Mouse (Mus musculus) cerebellum, postnatal 14 days (tissue): ENCODE results near the gene Galnt11.

ENCODE experiments used
- DNase-seq, 2 experiments: peaks; one replicate each; pipeline ENCODE4 v3.0.0; 2021; ENCODE audit warnings: mixed read lengths in 2 of 2

Galnt11 gene

GRCm38 (mm10) chr5:25254491-25254890 lies 32.8 kb downstream of the Galnt11 start:
- DNase-seq, result no peak

- no peak for DNase-seq
Measured at GRCm38 (mm10) chr5:25256686-25257085, 35.0 kb downstream of the Galnt11 start.

- DNase-seq, result no peak
Measured at GRCm38 (mm10) chr5:25261452-25261851, 39.7 kb downstream of the Galnt11 start.

GRCm38 (mm10) chr5:25262266-25262665 lies 40.6 kb downstream of the Galnt11 start:
- no peak for DNase-seq

GRCm38 (mm10) chr5:25268258-25268888 lies 46.7 kb downstream of the Galnt11 start:
- no peak for DNase-seq

GRCm38 (mm10) chr5:25275629-25276028 lies 53.9 kb downstream of the Galnt11 start:
- DNase-seq, result no peak

- DNase-seq, result no peak
Measured at GRCm38 (mm10) chr5:25276365-25276764, 54.7 kb downstream of the Galnt11 start.

- DNase-seq, result no peak
Measured at GRCm38 (mm10) chr5:25283988-25284387, 62.3 kb downstream of the Galnt11 start.

GRCm38 (mm10) chr5:25296830-25297229 lies 75.1 kb downstream of the Galnt11 start:
- DNase-seq, result no peak

GRCm38 (mm10) chr5:25310226-25310625 lies 88.5 kb downstream of the Galnt11 start:
- no peak for DNase-seq

- peak; percentile 31 to 62 for DNase-seq
Measured at GRCm38 (mm10) chr5:25313881-25314280, 92.2 kb downstream of the Galnt11 start.
